Mouse (Mus musculus) CH12.LX (cell line): ENCODE measurements around the gene Tmem44. TPM values are rescaled to one million over a fixed set of nuclear protein-coding genes. Genes with fewer than 3 reads are reported as not detected.

Experiments used
- DNase-seq: peaks from one replicate; pipeline ENCODE4 v3.0.0-alpha.2; 2013; ENCODE audit errors: extremely low read depth
- H3K27ac ChIP-seq: 2 replicates; pipeline ENCODE4 v1.5.1; 2012; ENCODE audit warnings: low read depth, mild to moderate bottlenecking, control low read depth, moderate library complexity; ENCODE audit not compliant: insufficient read depth
- H3K27me3 ChIP-seq: replicated peaks from 2 replicates; pipeline ENCODE3; 2012; ENCODE audit warnings: inconsistent platforms
- H3K36me3 ChIP-seq, 2 experiments: replicated peaks in 1 of 2; 2 replicates each; pipeline versions ENCODE3 to v1.6.1; 2012; ENCODE audit warnings: inconsistent platforms in 1 of 2, low read length in 1 of 2, mild to moderate bottlenecking in 1 of 2, mixed read lengths in 1 of 2, moderate library complexity in 1 of 2; ENCODE audit not compliant: control insufficient read depth in 1 of 2, insufficient read depth in 1 of 2
- H3K4me1 ChIP-seq, 2 experiments: 2 replicates each; pipeline ENCODE4 v1.6.1; 2012; ENCODE audit warnings: inconsistent platforms in 1 of 2, moderate library complexity in 1 of 2; ENCODE audit not compliant: insufficient read depth in 2 of 2, control insufficient read depth in 1 of 2
- H3K4me2 ChIP-seq: 2 replicates; pipeline ENCODE4 v1.6.1; 2012; ENCODE audit warnings: low read depth, mild to moderate bottlenecking, control low read depth; ENCODE audit not compliant: poor library complexity, insufficient read depth, severe bottlenecking
- H3K4me3 ChIP-seq, 3 experiments: fragments of 150-350 bp in 1 of 3; sonication (generic) in 1 of 3; replicated peaks in 1 of 3; 2 replicates each; pipeline versions ENCODE3 to v1.5.1; 2011 to 2012; ENCODE audit warnings: low read depth in 2 of 3, low read length in 2 of 3, mild to moderate bottlenecking in 2 of 3, moderate library complexity in 2 of 3, control low read depth in 1 of 3, improper control_type of control experiment in 1 of 3, inconsistent platforms in 1 of 3, mixed read lengths in 1 of 3; ENCODE audit not compliant: poor library complexity in 1 of 3
- H3K79me2 ChIP-seq: replicated peaks from 2 replicates; pipeline ENCODE4 v1.6.1; 2012; ENCODE audit warnings: mild to moderate bottlenecking, moderate library complexity; ENCODE audit not compliant: control insufficient read depth, poor library complexity, insufficient read depth, severe bottlenecking; ENCODE audit errors: extremely low read depth
- H3K9ac ChIP-seq: 2 replicates; pipeline ENCODE4 v1.6.1; 2012; ENCODE audit warnings: low read depth, mild to moderate bottlenecking, control low read depth, moderate library complexity; ENCODE audit not compliant: insufficient read depth
- H3K9me3 ChIP-seq: replicated peaks from 2 replicates; pipeline ENCODE3; 2012; ENCODE audit warnings: low read length, inconsistent platforms, mixed read lengths
- CHD2 ChIP-seq: IDR thresholded peaks from 2 replicates; pipeline ENCODE4 v1.6.1; 2011; ENCODE audit warnings: low read length, improper control_type of control experiment
- CTCF ChIP-seq, 2 experiments: IDR thresholded peaks in 1 of 2; conservative IDR thresholded peaks in 1 of 2; 2 replicates each; pipeline ENCODE4 v1.5.1; 2011 to 2012; ENCODE audit warnings: low read depth in 2 of 2, low read length in 2 of 2, improper control_type of control experiment in 1 of 2, inconsistent platforms in 1 of 2, mild to moderate bottlenecking in 1 of 2, moderate library complexity in 1 of 2
- EP300 ChIP-seq: IDR thresholded peaks from 2 replicates; pipeline ENCODE4 v1.6.1; 2011; ENCODE audit warnings: low read length, improper control_type of control experiment
- IRF4 ChIP-seq: IDR thresholded peaks from 2 replicates; pipeline ENCODE4 v1.6.1; 2014; ENCODE audit warnings: low read depth, mild to moderate bottlenecking, inconsistent platforms, low read length, improper control_type of control experiment
- JUN ChIP-seq: IDR thresholded peaks from 2 replicates; pipeline ENCODE4 v1.6.1; 2011; ENCODE audit warnings: low read depth, mild to moderate bottlenecking, low read length, improper control_type of control experiment, moderate library complexity; ENCODE audit not compliant: insufficient read depth
- JUND ChIP-seq: conservative IDR thresholded peaks from 2 replicates; pipeline ENCODE4 v1.6.1; 2011; ENCODE audit warnings: low read depth, low read length, improper control_type of control experiment
- MAZ ChIP-seq: IDR thresholded peaks from 2 replicates; pipeline ENCODE4 v1.6.1; 2012; ENCODE audit warnings: low read depth, mild to moderate bottlenecking, inconsistent platforms, low read length, improper control_type of control experiment, moderate library complexity
- NELFE ChIP-seq: IDR thresholded peaks from 2 replicates; pipeline ENCODE4 v1.6.1; 2011; ENCODE audit warnings: low read depth, low read length, improper control_type of control experiment
- PAX5 ChIP-seq: IDR thresholded peaks from 2 replicates; pipeline ENCODE4 v1.6.1; 2012; ENCODE audit warnings: low read length, inconsistent platforms, mixed read lengths
- POLR2A ChIP-seq: IDR thresholded peaks from 2 replicates; pipeline ENCODE4 v1.6.1; 2011; ENCODE audit warnings: low read depth, mild to moderate bottlenecking, improper control_type of control experiment, low read length
- POLR2AphosphoS2 ChIP-seq: IDR thresholded peaks from 2 replicates; pipeline ENCODE4 v1.6.1; 2011; ENCODE audit warnings: low read depth, low read length, improper control_type of control experiment
- SIN3A ChIP-seq: IDR thresholded peaks from 2 replicates; pipeline ENCODE4 v1.6.1; 2012; ENCODE audit warnings: low read length, improper control_type of control experiment, inconsistent platforms
- SMC3 ChIP-seq: IDR thresholded peaks from 2 replicates; pipeline ENCODE4 v1.6.1; 2011; ENCODE audit warnings: low read depth, low read length, improper control_type of control experiment
- ZMIZ1 ChIP-seq: IDR thresholded peaks from 2 replicates; pipeline ENCODE4 v1.6.1; 2012; ENCODE audit warnings: low read depth, mild to moderate bottlenecking, inconsistent platforms, low read length, improper control_type of control experiment
- ZNF384 ChIP-seq: IDR thresholded peaks from 2 replicates; pipeline ENCODE4 v1.6.1; 2012; ENCODE audit warnings: low read depth, low read length, improper control_type of control experiment, inconsistent platforms
- dilution Hi-C: fragments of 300-500 bp; cut with MboI; formaldehyde crosslinking; loops from 2 replicates; pipeline ENCODE4 v1.14.3; 2020; ENCODE audit warnings: low sequenced_read_pairs; ENCODE audit not compliant: extremely low pct_unique_long_range_greater_than_20kb, extremely low pct_ligation_motif_present
- in situ Hi-C: fragments of 300-500 bp; cut with MboI; formaldehyde crosslinking; loops from 3 replicates; pipeline ENCODE4 v1.14.3; 2019; ENCODE audit warnings: low sequenced_read_pairs, low pct_ligation_motif_present, low pct_unique_long_range_greater_than_20kb, mixed read lengths
- polyA plus RNA-seq: library from polyadenylated mRNA; unstranded; fragments of >175 nt; gene quantifications from 2 replicates; pipeline ENCODE4 v1.2.1, GENCODE M21; 2012; ENCODE audit warnings: low read depth; ENCODE audit not compliant: insufficient read length
- total RNA-seq, 2 experiments: library from RNA; depleted of rRNA; stranded (reverse); fragments of 300-350 nt in 1 of 2; fragments of >200 nt in 1 of 2; gene quantifications; 2 replicates each; pipeline ENCODE4 v1.2.3; 2012 to 2014

Gene Tmem44
- total and polyA plus RNA-seq, 3 experiments, result 0.16 to 0.70 (median 0.51) TPM

- H3K4me2 ChIP-seq, result no peak overlapping the region
- no peak for TF ChIP-seq EP300
- TF ChIP-seq JUND, result no peak
- TF ChIP-seq MAZ, result no peak
- TF ChIP-seq CHD2, result no peak
- TF ChIP-seq NELFE, result no peak
- no peaks in the 10 kb centered on the region for H3K4me1 ChIP-seq
- peaks cover 83 to 98% of the 10 kb centered on the region in 2 experiments for H3K36me3 ChIP-seq
- H3K9me3 ChIP-seq, result no peaks in the 10 kb centered on the region
- H3K4me3 ChIP-seq, result no peak overlapping the region
- no peak overlapping the region for H3K27ac ChIP-seq
- dilution Hi-C loops, result no loop called here
- DNase-seq, result no peak
- H3K9ac ChIP-seq, result no peak overlapping the region
- H3K27me3 ChIP-seq, result no peaks in the 10 kb centered on the region
- in situ Hi-C loops, result no loop called here
- no peaks in the 10 kb centered on the region for H3K79me2 ChIP-seq
Observed at GRCm38 (mm10) chr16:30565631-30566030, 15.0 kb upstream of the Tmem44 start.

- Histone ChIP-seq H3K4me3 (no peak overlapping the region), H3K4me2 (no peak overlapping the region), H3K9me3 (peaks cover 18% of the 10 kb centered on the region), H3K27me3 (no peaks in the 10 kb centered on the region), H3K9ac (no peak overlapping the region), H3K27ac (no peak overlapping the region), H3K4me1 (no peaks in the 10 kb centered on the region), H3K36me3 (peaks cover 68 to 85% of the 10 kb centered on the region in 2 experiments), H3K79me2 (no peaks in the 10 kb centered on the region)
- dilution Hi-C loops (no loop called here), in situ Hi-C loops (no loop called here)
- no peak for TF ChIP-seq ZNF384
- no peak for TF ChIP-seq SMC3
- TF ChIP-seq EP300, result no peak
- TF ChIP-seq CTCF (conservative IDR thresholded peaks at IDR 0.05 in 1 of 2, IDR thresholded peaks at IDR 0.05 in 1 of 2; ENCODE audit: low read depth in 2 of 2, low read length in 2 of 2), result no peak
- TF ChIP-seq JUN, result no peak
- no peak for TF ChIP-seq CHD2
- no peak for TF ChIP-seq PAX5
- no peak for TF ChIP-seq NELFE
- no peak for TF ChIP-seq ZMIZ1
- DNase-seq, result no peak
Observed at GRCm38 (mm10) chr16:30560601-30561000, 10.0 kb upstream of the Tmem44 start.

- dilution Hi-C loops (no loop called here), in situ Hi-C loops (no loop called here)
Observed at GRCm38 (mm10) chr16:30559312-30559992, 8.8 kb upstream of the Tmem44 start.

More at GRCm38 (mm10) chr16:30559312-30559992, 8.8 kb upstream of the Tmem44 start:
- no peak for DNase-seq
- Histone ChIP-seq H3K27ac (no peak overlapping the region), H3K27me3 (no peaks in the 10 kb centered on the region), H3K9ac (no peak overlapping the region), H3K4me2 (no peak overlapping the region), H3K36me3 (peaks cover 57 to 75% of the 10 kb centered on the region in 2 experiments), H3K79me2 (no peaks in the 10 kb centered on the region), H3K9me3 (peaks cover 26% of the 10 kb centered on the region), H3K4me3 (no peak overlapping the region), H3K4me1 (no peaks in the 10 kb centered on the region)
- TF ChIP-seq SIN3A, result no peak
- no peak for TF ChIP-seq IRF4
- TF ChIP-seq POLR2AphosphoS2, result no peak; the same call in 1 of the 2 replicates
- no peak for TF ChIP-seq POLR2A
